Mouse (Mus musculus): ENCODE data around the gene Slc7a8.

Gene Slc7a8

GRCm38 (mm10) chr14:54735221-54735620, 46.5 kb downstream of the Slc7a8 start:
- DNase-seq, result no peak

GRCm38 (mm10) chr14:54734004-54734403, 47.7 kb downstream of the Slc7a8 start:
- no peak for DNase-seq

GRCm38 (mm10) chr14:54732206-54732605, 49.5 kb downstream of the Slc7a8 start:
- DNase-seq, result no peak

- no peak for DNase-seq
Observed at GRCm38 (mm10) chr14:54730305-54730704, 51.4 kb downstream of the Slc7a8 start.

- no peak for DNase-seq
Observed at GRCm38 (mm10) chr14:54728823-54729653, 52.7 kb downstream of the Slc7a8 start.

- no peak for DNase-seq
Observed at GRCm38 (mm10) chr14:54727565-54727964, 54.2 kb downstream of the Slc7a8 start.

GRCm38 (mm10) chr14:54724049-54724448, 57.7 kb downstream of the Slc7a8 start:
- no peak for DNase-seq

GRCm38 (mm10) chr14:54721711-54722110, 60.0 kb downstream of the Slc7a8 start:
- peak; percentile 51 for DNase-seq

- peak; percentile 63 for DNase-seq
Observed at GRCm38 (mm10) chr14:54720654-54721350, 60.9 kb downstream of the Slc7a8 start.

- no peak for DNase-seq
Observed at GRCm38 (mm10) chr14:54720041-54720440, 61.7 kb downstream of the Slc7a8 start.

- DNase-seq, result no peak
Observed at GRCm38 (mm10) chr14:54715402-54715801, 66.3 kb downstream of the Slc7a8 start.

- DNase-seq, result no peak
Observed at GRCm38 (mm10) chr14:54714617-54715081, 67.1 kb downstream of the Slc7a8 start.

- peak; percentile 77 for DNase-seq
Observed at GRCm38 (mm10) chr14:54714121-54714520, 67.6 kb downstream of the Slc7a8 start.

GRCm38 (mm10) chr14:54712861-54713260, 68.9 kb downstream of the Slc7a8 start:
- DNase-seq, result no peak

- DNase-seq, result no peak
Observed at GRCm38 (mm10) chr14:54712074-54712473, 69.7 kb downstream of the Slc7a8 start, which contains the start of gene Cebpe. Cebpe (minus strand) TSS chr14:54712174.

- DNase-seq, result no peak
Observed at GRCm38 (mm10) chr14:54709054-54709453, 72.7 kb downstream of the Slc7a8 start.

GRCm38 (mm10) chr14:54706589-54707320, 75.0 kb downstream of the Slc7a8 start:
- DNase-seq, result no peak

- no peak for DNase-seq
Observed at GRCm38 (mm10) chr14:54705844-54706243, 75.9 kb downstream of the Slc7a8 start.

GRCm38 (mm10) chr14:54703207-54703606, 78.5 kb downstream of the Slc7a8 start:
- no peak for DNase-seq

- DNase-seq, result peak; percentile 66
Observed at GRCm38 (mm10) chr14:54701298-54701697, 80.4 kb downstream of the Slc7a8 start.

GRCm38 (mm10) chr14:54699586-54699985, 82.2 kb downstream of the Slc7a8 start:
- DNase-seq, result no peak

- DNase-seq, result no peak
Observed at GRCm38 (mm10) chr14:54698733-54699132, 83.0 kb downstream of the Slc7a8 start, which contains the start of gene Gm29776. Gm29776 (minus strand) TSS chr14:54698833.

GRCm38 (mm10) chr14:54696752-54697151, 85.0 kb downstream of the Slc7a8 start:
- no peak for DNase-seq

Data from cerebellum, adult 11 months (tissue).